Mouse (Mus musculus): Measurements from ENCODE around the gene Rpl35.
"Not testable (repeated sequence)": the region's sequence is repeated elsewhere in the genome, so short reads cannot be mapped to it uniquely, and the experiment has no call there.

Rpl35 gene

GRCm38 (mm10) chr2:39005574-39006079 is at the start of gene Rpl35:
TSS of gene Rpl35 (minus strand) at chr2:39005624.
- no peak for DNase-seq (ENCODE audit: low read depth, low spot score)

DNA sequence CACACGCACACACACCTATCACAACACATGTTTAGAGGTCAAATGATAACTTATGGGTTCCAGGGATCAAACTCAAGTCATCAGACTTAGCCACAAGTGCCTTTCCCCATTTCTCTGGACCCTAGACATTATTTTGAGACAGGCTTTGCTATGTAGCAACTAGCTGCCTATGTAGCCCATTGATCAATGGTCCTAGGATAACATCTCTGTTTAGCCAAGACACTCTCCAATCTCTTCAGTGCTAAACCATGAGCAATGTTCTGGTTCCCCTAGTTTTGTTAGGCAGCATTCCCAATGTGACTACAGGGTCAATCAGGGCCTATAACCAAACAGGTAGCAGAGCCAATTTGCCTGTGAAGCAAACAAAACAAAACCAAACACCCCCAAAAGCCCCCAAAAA is 43.1 kb upstream of the Rpl35 start:
- no peak for DNase-seq (ENCODE audit: low read depth, low spot score)

- DNase-seq (ENCODE audit: low read depth, low spot score): no peak
Measured at GRCm38 (mm10) chr2:39040215-39040614, 34.8 kb upstream of the Rpl35 start.

DNA sequence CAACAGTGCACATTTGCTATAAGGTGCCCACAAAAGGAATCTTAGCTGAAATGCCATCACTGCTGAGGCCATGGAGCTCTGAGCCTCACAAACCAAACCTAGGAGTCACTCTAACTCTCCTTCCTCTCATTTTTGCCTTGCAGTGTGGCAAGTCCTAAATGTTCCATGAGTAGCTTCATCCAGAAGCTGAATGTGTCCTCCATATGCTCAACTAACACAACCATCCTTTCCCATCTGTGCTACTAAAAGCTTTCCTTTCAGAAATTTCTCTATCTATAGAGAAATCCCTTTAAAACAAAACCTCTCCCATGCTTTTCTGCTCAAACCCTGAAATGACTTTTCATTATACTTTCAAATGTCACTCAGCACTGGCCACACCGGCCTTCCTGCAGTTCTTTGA is 26.2 kb upstream of the Rpl35 start:
- DNase-seq (ENCODE audit: low read depth, low spot score): no peak

- DNase-seq (ENCODE audit: low read depth, low spot score): no peak
Measured at GRCm38 (mm10) chr2:39020004-39020403, 14.6 kb upstream of the Rpl35 start.

- DNase-seq (ENCODE audit: low read depth, low spot score): no peak
Measured at GRCm38 (mm10) chr2:39016581-39016980, 11.2 kb upstream of the Rpl35 start.

GRCm38 (mm10) chr2:39012768-39013279 is 7.4 kb upstream of the Rpl35 start:
- DNase-seq (ENCODE audit: low read depth, low spot score): no peak

DNA sequence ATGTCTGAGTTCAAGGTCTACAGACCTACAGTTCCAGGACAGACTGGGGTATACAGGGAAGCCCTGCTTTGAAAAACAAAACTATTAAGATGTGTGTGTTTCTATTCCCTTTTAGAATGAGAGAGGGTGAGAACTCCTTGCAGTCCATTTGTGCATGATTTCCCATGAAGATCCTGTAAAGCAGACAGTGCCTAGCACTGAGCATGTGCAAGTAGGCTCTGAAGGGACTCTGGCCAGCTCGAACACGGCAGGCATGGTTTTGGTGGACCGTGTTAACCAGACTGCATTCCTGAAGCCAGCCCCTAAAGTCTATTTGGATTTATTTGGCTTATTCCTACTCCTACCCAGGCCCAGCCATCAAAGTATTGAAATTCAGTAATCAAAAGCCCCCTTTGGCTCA is 6.5 kb upstream of the Rpl35 start:
- DNase-seq (ENCODE audit: low read depth, low spot score): no peak

DNA sequence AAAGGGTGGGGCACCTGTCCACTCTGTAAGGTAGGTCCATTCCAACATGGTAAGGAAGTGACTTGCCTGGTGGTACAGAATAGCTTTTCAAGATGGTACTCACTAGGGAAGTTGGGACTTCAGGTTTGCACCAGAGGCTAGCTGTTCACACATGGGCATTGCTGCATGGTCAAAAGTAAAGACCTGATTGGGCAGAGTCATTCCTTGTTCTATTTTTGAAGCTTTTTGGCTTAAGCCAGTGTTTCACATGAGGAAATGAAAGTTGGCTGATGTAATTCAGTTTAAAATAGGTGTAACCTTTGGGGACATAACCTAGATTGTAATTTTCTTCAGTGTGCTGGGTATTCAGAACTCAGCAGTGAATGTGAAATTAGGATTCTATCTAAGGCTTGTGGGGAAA is 5.8 kb upstream of the Rpl35 start:
- DNase-seq (ENCODE audit: low read depth, low spot score): no peak

DNA sequence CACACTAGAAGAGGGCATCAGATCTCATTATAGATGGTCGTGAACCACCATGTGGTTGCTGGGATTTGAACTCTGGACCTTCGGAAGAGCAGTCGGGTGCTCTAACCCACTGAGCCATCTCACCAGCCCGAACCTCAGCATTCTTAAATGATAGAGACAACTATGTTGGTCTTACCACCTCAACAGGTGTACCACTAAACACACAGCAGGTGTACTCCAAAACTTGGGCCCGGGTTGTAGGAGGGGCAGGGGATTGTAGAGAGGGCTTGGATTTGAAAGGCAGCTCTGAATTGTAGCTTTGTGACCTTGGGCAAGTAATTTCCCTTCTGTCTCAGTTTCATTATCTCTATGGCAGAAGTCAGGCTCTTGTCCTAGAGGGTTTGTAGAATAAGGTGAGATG is 4.7 kb upstream of the Rpl35 start:
- DNase-seq (ENCODE audit: low read depth, low spot score): not testable (repeated sequence)

DNA sequence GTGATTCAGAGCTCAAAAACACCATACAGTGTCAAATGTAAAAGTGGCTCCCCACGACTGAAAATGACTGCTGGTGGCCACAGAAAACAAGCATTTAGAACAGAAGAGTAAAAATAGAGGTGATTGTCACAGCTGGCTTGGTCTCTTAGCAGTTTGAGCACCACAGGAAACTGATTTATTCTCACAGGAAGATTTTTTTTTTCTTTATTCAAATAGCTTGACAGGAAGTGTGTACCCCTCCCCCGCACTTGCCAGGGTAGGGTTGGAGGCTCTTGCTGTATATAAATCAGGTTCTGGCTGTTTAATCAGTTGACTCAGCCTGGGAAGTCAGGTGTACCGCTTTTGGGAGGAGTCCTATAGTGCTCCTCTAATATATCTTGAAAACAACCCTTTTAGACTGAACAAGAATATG is 3.5 kb upstream of the Rpl35 start:
- no peak for DNase-seq (ENCODE audit: low read depth, low spot score)

- DNase-seq (ENCODE audit: low read depth, low spot score): no peak
Measured at GRCm38 (mm10) chr2:39008350-39008851, 3.0 kb upstream of the Rpl35 start.

- peak; percentile 84 for DNase-seq (ENCODE audit: low read depth, low spot score)
Measured at GRCm38 (mm10) chr2:39007865-39008264, 2.4 kb upstream of the Rpl35 start.

GRCm38 (mm10) chr2:39006149-39006730 is 816 bp upstream of the Rpl35 start:
- DNase-seq (ENCODE audit: low read depth, low spot score): no peak

- DNase-seq (ENCODE audit: low read depth, low spot score): peak; percentile 70
Measured at GRCm38 (mm10) chr2:39004880-39005435, 466 bp downstream of the Rpl35 start, which contains the start of gene Arpc5l. TSS of gene Arpc5l (plus strand) at chr2:39005348.

DNA sequence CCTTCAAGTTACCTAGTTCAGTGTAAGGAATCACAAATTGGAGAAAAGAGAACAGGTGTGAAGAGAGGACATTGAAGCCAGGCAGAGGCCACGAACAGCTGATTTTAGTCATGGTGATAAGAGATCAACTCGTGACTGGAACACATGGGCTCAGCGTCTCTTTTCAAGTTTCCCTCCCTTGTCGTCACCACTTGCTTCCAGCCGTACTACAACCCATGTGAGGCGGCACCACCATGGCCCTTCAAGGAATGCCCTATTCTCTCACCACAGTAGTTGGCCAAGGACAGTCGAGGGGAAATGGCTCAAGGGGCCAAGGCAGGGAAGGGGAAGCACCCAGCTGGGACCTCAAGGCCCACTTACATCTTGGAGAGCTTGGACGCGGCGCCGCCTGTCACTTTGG is 1.1 kb downstream of the Rpl35 start:
- no peak for DNase-seq (ENCODE audit: low read depth, low spot score)

- no peak for DNase-seq (ENCODE audit: low read depth, low spot score)
Measured at GRCm38 (mm10) chr2:39003512-39003911, 1.9 kb downstream of the Rpl35 start.

DNA sequence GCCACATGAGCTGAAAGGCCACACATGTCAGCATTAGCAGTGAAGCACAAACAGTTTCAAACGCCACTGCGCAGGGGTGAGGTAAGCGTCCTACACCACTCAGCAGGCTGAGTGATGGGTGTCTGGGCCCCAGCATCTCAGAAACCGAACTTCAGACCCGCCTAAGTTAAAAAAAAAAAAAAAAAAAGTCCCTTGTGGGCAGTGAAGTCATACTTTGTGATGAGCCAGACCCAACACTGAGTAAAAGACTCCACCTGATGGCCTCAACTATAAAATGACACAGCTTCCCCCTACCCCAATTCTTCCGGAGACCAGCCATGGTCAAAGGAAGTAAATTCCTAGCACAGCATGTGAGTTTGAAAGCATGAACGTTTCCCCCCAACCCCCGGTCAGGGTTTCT is 2.3 kb downstream of the Rpl35 start:
- DNase-seq (ENCODE audit: low read depth, low spot score): no peak

DNA sequence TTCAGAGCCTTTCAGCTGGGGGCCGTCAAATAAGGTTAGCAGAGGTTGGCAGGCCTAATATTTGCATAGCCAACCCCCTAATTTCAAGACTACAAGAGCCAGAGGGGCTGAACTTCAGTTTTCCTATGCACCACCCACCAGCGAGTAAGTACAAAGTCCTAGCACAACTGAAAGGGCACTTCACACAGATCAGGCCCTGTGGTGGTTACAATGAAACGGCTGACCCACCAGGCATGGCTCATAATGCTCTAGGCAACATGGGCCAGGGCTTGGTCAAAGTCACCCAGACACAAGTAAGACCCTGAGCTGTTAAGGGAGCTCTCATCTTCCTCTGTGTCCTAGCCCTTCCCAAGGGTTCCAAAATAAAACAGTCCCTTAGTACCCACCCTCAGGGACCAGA is 3.6 kb downstream of the Rpl35 start:
- no peak for DNase-seq (ENCODE audit: low read depth, low spot score)

- no peak for DNase-seq (ENCODE audit: low read depth, low spot score)
Measured at GRCm38 (mm10) chr2:39000587-39000919, 4.9 kb downstream of the Rpl35 start.

GRCm38 (mm10) chr2:38999910-39000586 is 5.4 kb downstream of the Rpl35 start:
- DNase-seq (ENCODE audit: low read depth, low spot score): no peak

DNA sequence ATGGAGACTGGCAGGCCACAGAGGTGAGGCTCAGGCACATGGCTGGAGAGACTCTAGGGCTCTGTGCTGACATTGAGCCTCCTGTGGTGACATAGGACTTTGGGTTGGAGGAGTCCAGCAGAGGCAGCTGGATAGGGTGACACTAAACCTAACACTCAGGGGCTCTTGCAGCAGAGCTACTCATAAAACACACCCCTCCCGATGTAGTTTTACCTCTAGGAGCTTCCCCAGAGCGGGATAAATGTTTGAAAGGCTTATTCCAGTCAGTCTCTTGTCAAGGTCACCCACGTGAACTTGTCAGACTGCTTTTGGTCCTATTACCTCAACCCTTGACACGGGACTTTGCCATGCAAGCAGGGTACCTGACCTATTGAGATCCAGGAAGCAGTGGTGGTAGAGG is 6.0 kb downstream of the Rpl35 start:
- no peak for DNase-seq (ENCODE audit: low read depth, low spot score)
